Mouse (Mus musculus): ENCODE results near the gene Cdk19. TPM values are rescaled to one million over a fixed set of nuclear protein-coding genes. Genes with fewer than 3 reads are reported as not detected.
"Not testable (repeated sequence)": the region's sequence is repeated elsewhere in the genome, so short reads cannot be mapped to it uniquely, and the experiment has no call there.

Gene Cdk19
- total and polyA plus RNA-seq, 3 experiments, result 3.3 to 4.7 (median 4.0) TPM

DNA sequence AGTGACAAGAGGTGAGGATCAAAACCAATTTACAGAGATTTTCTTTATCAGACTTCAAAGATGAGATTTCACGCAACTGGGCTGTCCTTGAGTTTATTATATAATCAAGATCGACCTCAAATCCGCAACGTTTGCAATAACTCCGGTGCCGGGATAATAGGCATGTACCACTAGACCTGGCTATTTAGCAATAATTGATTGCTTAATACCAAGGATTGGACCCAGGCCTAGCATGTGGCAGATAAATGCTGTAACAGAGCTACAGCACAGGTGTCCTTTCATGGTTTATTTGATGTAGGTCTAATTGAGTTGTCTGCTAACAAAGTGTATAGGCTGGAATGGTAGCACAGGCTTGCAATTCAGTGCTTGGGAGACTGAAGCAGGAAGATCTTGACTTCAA is 172.8 kb downstream of the Cdk19 start:
- Histone ChIP-seq H3K9me3 (replicated peaks; ENCODE audit: low read length) (no peaks in the 10 kb centered on the region), H3K79me2 (replicated peaks; ENCODE audit: control insufficient read depth, extremely low read depth, insufficient read depth, poor library complexity, severe bottlenecking) (no peaks in the 10 kb centered on the region), H3K4me3 (replicated peaks in 1 of 3; ENCODE audit: low read depth in 2 of 3, low read length in 2 of 3, poor library complexity in 1 of 3) (no peak overlapping the region), H3K27me3 (replicated peaks) (no peaks in the 10 kb centered on the region), H3K36me3 (replicated peaks in 1 of 2; ENCODE audit: control insufficient read depth in 1 of 2, insufficient read depth in 1 of 2, low read length in 1 of 2) (no peaks in the 10 kb centered on the region), H3K9ac (ENCODE audit: insufficient read depth, low read depth) (no peak overlapping the region), H3K27ac (ENCODE audit: insufficient read depth, low read depth) (no peak overlapping the region), H3K4me2 (ENCODE audit: insufficient read depth, low read depth, poor library complexity, severe bottlenecking) (no peak overlapping the region), H3K4me1 (ENCODE audit: control insufficient read depth in 1 of 2, insufficient read depth in 2 of 2) (peaks cover 0 to 12% of the 10 kb centered on the region in 2 experiments; a peak in 2 of 4 replicates)
- dilution Hi-C loops (cut with MboI; ENCODE audit: extremely low pct_ligation_motif_present, extremely low pct_unique_long_range_greater_than_20kb, low sequenced_read_pairs) (no loop called here), in situ Hi-C loops (cut with MboI; ENCODE audit: low pct_ligation_motif_present, low pct_unique_long_range_greater_than_20kb, low sequenced_read_pairs) (loop anchor here (25.0 kb wide), 1 partner anchor 150 kb away; no protein-coding TSS in a partner anchor)
- no peak for DNase-seq (ENCODE audit: extremely low read depth)
- TF ChIP-seq TCF12 (IDR thresholded peaks at IDR 0.05; ENCODE audit: low read depth, low read length), result no peak
- no peak for TF ChIP-seq IRF4 (IDR thresholded peaks at IDR 0.05; ENCODE audit: low read depth, low read length)
- no peak for TF ChIP-seq SIN3A (IDR thresholded peaks at IDR 0.05; ENCODE audit: low read length)
- no peak for TF ChIP-seq MAZ (IDR thresholded peaks at IDR 0.05; ENCODE audit: low read depth, low read length)
- TF ChIP-seq JUND (conservative IDR thresholded peaks at IDR 0.05; ENCODE audit: low read depth, low read length), result no peak

DNA sequence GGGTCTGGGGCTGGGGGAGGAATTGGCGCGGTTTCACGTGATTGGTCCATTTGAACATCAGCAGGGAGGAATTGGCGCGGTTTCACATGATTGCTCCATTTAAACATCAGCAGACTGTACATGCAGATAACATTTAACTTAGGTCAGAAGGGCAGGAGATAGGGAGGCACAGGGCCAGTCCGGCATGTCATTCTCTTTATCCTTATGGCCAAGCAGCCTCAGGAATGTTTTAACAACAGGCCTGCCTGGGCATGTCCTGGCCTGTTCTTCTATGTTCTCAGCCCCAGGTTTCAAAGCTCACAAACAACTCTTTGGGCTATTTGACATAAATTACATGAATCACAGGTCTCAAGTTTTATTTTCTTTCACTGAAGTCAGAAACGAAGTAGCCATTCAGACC is 173.6 kb downstream of the Cdk19 start:
- peaks cover 0 to 12% of the 10 kb centered on the region in 2 experiments; a peak in 2 of 4 replicates for H3K4me1 ChIP-seq (ENCODE audit: control insufficient read depth in 1 of 2, insufficient read depth in 2 of 2)
- H3K27me3 ChIP-seq (replicated peaks); H3K79me2 ChIP-seq (replicated peaks; ENCODE audit: control insufficient read depth, extremely low read depth, insufficient read depth, poor library complexity, severe bottlenecking); H3K36me3 ChIP-seq (replicated peaks in 1 of 2; ENCODE audit: control insufficient read depth in 1 of 2, insufficient read depth in 1 of 2, low read length in 1 of 2); H3K4me3 ChIP-seq (replicated peaks in 1 of 3; ENCODE audit: low read depth in 2 of 3, low read length in 2 of 3, poor library complexity in 1 of 3); H3K4me2 ChIP-seq (ENCODE audit: insufficient read depth, low read depth, poor library complexity, severe bottlenecking); DNase-seq (ENCODE audit: extremely low read depth); dilution Hi-C loops (cut with MboI; ENCODE audit: extremely low pct_ligation_motif_present, extremely low pct_unique_long_range_greater_than_20kb, low sequenced_read_pairs); H3K9ac ChIP-seq (ENCODE audit: insufficient read depth, low read depth); H3K27ac ChIP-seq (ENCODE audit: insufficient read depth, low read depth); H3K9me3 ChIP-seq (replicated peaks; ENCODE audit: low read length): not testable (repeated sequence)
- in situ Hi-C loops (cut with MboI; ENCODE audit: low pct_ligation_motif_present, low pct_unique_long_range_greater_than_20kb, low sequenced_read_pairs), result loop anchor here (25.0 kb wide), 1 partner anchor 151 kb away; no protein-coding TSS in a partner anchor

DNA sequence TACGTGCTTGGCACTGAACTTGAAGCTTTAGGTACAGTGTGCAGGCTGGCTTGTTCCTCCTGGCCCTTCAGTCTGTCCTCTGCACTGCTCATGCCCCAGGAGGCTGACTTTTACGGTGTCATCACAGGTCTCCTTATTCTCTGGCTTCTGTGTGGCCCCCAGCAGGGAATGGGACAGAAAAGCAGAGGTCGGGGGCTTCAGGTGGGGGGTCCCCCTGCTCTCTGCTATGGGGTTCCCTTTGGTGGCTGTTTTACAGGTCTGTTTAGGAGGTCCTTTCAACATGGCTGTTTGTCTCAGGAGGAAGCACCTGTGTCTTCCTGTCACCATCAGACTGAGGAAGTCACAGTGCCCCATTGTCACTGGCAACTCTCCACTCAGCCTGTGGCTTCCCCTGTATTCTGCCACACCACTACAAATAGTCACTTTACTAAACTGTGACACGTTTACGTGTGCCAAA is 175.9 kb downstream of the Cdk19 start:
- no peak overlapping the region for H3K9ac ChIP-seq (ENCODE audit: insufficient read depth, low read depth)
- dilution Hi-C loops (cut with MboI; ENCODE audit: extremely low pct_ligation_motif_present, extremely low pct_unique_long_range_greater_than_20kb, low sequenced_read_pairs), result no loop called here
- H3K27ac ChIP-seq (ENCODE audit: insufficient read depth, low read depth), result no peak overlapping the region
- no peaks in the 10 kb centered on the region for H3K27me3 ChIP-seq (replicated peaks)
- no peak overlapping the region for H3K4me3 ChIP-seq (replicated peaks in 1 of 3; ENCODE audit: low read depth in 2 of 3, low read length in 2 of 3, poor library complexity in 1 of 3)
- no peaks in the 10 kb centered on the region for H3K79me2 ChIP-seq (replicated peaks; ENCODE audit: control insufficient read depth, extremely low read depth, insufficient read depth, poor library complexity, severe bottlenecking)
- no peak for DNase-seq (ENCODE audit: extremely low read depth)
- peaks cover 0 to 12% of the 10 kb centered on the region in 2 experiments; a peak in 2 of 4 replicates for H3K4me1 ChIP-seq (ENCODE audit: control insufficient read depth in 1 of 2, insufficient read depth in 2 of 2)
- no peaks in the 10 kb centered on the region for H3K36me3 ChIP-seq (replicated peaks in 1 of 2; ENCODE audit: control insufficient read depth in 1 of 2, insufficient read depth in 1 of 2, low read length in 1 of 2)
- no peak overlapping the region for H3K4me2 ChIP-seq (ENCODE audit: insufficient read depth, low read depth, poor library complexity, severe bottlenecking)
- no peaks in the 10 kb centered on the region for H3K9me3 ChIP-seq (replicated peaks; ENCODE audit: low read length)
- TF ChIP-seq TCF12 (IDR thresholded peaks at IDR 0.05; ENCODE audit: low read depth, low read length), result no peak
- TF ChIP-seq POLR2AphosphoS2 (IDR thresholded peaks at IDR 0.05; ENCODE audit: low read depth, low read length), result no peak
- no peak for TF ChIP-seq CHD2 (IDR thresholded peaks at IDR 0.05; ENCODE audit: low read length)
- no peak for TF ChIP-seq JUN (IDR thresholded peaks at IDR 0.05; ENCODE audit: insufficient read depth, low read depth, low read length)
- no peak for TF ChIP-seq CHD1 (IDR thresholded peaks at IDR 0.05; ENCODE audit: low read depth, low read length)
- no peak for TF ChIP-seq MAFK (IDR thresholded peaks at IDR 0.05; ENCODE audit: insufficient replicate concordance, low read length)
- no peak for TF ChIP-seq ETS1 (conservative IDR thresholded peaks at IDR 0.05; ENCODE audit: low read depth, low read length)
- no peak for TF ChIP-seq UBTF (IDR thresholded peaks at IDR 0.05; ENCODE audit: low read depth, low read length)
- no peak for TF ChIP-seq TBP (conservative IDR thresholded peaks at IDR 0.05; ENCODE audit: low read depth, low read length)
- no peak for TF ChIP-seq EP300 (IDR thresholded peaks at IDR 0.05; ENCODE audit: low read length)
- no peak for TF ChIP-seq USF1 (IDR thresholded peaks at IDR 0.05; ENCODE audit: low read depth, low read length)
- TF ChIP-seq ZC3H11A (IDR thresholded peaks at IDR 0.05; ENCODE audit: low read depth, low read length), result no peak
- no peak for TF ChIP-seq SIN3A (IDR thresholded peaks at IDR 0.05; ENCODE audit: low read length)
- in situ Hi-C loops (cut with MboI; ENCODE audit: low pct_ligation_motif_present, low pct_unique_long_range_greater_than_20kb, low sequenced_read_pairs), result loop anchor here (25.0 kb wide), 1 partner anchor 153 kb away; no protein-coding TSS in a partner anchor

Data from CH12.LX (cell line).